Mouse (Mus musculus) heart, postnatal 14 days (tissue): ENCODE data around the gene Gm4763. TPM values are rescaled to one million over a fixed set of nuclear protein-coding genes. Genes with fewer than 3 reads are reported as not detected.
A peak's percentile ranks its signal among the peaks of the same experiment; 100 is the strongest.
"Not testable (repeated sequence)": the region's sequence is repeated elsewhere in the genome, so short reads cannot be mapped to it uniquely, and the experiment has no call there.

ENCODE experiments used
- DNase-seq, 2 experiments: peaks; one replicate each; pipeline ENCODE4 v3.0.0; 2021 to 2022
- intact Hi-C: fragments of 180-260 bp; cut with DNase I; formaldehyde crosslinking; loops from one replicate; pipeline ENCODE4 v1.15.1; 2025
- long read RNA-seq, 2 experiments: library from polyadenylated mRNA; stranded (forward); transcript quantifications; one replicate each; pipeline ENCODE4 v2.0.0; 2021
- total RNA-seq, 2 experiments: library from RNA; stranded (reverse); gene quantifications; 2 replicates each; pipeline ENCODE4 v1.2.3; 2021

Gene Gm4763
- not detected for total RNA-seq
- long read RNA-seq, experiment 1: 0 reads
- long read RNA-seq, experiment 2: 0 reads

DNA sequence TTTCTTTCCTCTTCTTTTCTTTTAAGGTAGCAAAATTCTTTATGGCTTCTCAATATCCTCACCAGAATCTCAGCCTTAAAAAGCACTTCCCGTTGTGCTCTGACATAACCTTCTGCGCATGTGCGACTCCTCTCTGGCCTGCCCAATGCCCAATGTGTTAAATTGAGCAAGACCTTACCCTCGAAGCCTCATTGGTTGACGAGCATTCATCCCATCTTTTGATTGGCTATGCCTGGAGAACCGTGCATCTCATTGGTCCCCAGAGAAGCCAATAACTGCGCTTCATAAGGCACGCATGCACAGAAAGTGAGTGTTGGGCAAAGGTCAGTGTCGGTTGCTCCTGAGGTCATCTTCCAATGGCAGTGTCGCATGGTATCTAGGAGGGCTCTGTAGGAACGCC lies at the start of gene Gm4763:
Gene Gm4763 (minus strand): TSS at position 101 of the 400 bp plus-strand sequence.
- DNase-seq, intact Hi-C loops: not testable (repeated sequence)

DNA sequence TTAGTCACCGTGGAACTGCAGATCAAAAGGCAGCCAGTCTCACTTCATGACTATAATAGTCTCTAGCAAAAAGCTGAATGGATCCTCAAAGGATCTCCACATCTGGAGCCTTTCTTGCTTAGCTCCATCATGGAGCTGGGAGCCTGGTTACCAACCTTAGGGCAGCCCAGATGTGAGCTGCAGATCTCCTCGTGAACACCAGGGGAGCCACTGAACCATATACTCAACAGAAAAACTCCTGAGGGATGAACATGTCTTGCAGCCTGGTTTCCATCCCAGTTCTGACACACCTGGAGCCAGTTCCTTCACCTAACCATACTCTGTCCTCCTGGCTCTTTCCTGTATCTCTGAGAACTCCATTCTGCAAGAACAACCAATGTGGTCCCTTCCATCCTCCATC lies 49.4 kb upstream of the Gm4763 start:
- DNase-seq: no peak
- intact Hi-C loops: loop anchor here (5.0 kb wide), 1 partner anchor 761 kb away; the partner anchor contains the start of gene Ceacam2

- intact Hi-C loops: no loop called here
- no peak for DNase-seq
Observed at GRCm38 (mm10) chr7:24773942-24774535, 47.3 kb upstream of the Gm4763 start.

DNA sequence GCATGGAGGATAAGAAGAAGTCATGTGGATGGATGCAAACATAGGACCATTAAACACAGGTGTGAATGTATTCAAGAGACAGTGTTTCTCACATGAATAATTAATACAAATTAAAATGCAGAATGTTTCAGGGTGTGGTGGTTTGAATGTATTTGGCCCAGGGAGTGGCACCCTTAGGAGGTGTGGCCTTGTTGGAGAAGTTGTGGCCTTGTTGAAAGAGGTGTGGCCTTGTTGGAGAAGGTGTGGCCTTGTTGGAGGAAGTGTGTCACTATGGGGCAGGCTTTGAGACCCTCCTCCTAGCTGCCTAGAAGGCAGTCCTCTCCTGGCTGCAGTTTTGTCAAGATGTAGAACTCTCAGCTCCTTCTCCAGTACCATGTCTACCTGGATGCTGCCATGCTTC lies 44.7 kb upstream of the Gm4763 start:
- intact Hi-C loops: no loop called here
- DNase-seq: no peak

DNA sequence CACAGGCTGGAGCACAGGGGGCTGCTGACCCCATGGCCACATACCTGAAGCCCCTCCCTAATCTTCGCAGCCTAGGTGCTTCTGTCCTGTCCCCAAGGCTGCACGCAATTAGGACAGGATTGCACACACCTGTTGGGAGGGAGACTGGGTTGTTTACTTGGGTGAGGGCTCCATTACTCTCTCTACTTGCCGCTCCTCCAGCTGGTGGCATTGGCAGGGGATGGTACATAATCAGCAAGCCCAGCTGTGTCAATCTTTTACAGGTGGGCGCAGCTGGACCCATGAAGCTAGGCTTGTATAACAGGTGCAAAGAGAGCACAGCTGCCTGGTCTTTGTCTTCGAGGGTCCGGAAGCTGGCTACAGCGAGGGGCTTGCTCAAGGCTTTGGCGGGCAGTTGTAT lies 35.9 kb upstream of the Gm4763 start:
- intact Hi-C loops: loop anchor here (10.0 kb wide), 1 partner anchor 62 kb away; no protein-coding TSS in a partner anchor
- DNase-seq: no peak

GRCm38 (mm10) chr7:24761161-24761560 lies 34.5 kb upstream of the Gm4763 start:
- intact Hi-C loops: loop anchor here (10.0 kb wide), 1 partner anchor 64 kb away; no protein-coding TSS in a partner anchor
- no peak for DNase-seq

- DNase-seq: no peak
- intact Hi-C loops: loop anchor here (10.0 kb wide), 1 partner anchor 65 kb away; no protein-coding TSS in a partner anchor
Observed at GRCm38 (mm10) chr7:24760211-24760610, 33.5 kb upstream of the Gm4763 start, which contains the start of gene Cd177. Gene Cd177, minus strand, starts transcription at chr7:24760311.

GRCm38 (mm10) chr7:24758520-24758919 lies 31.8 kb upstream of the Gm4763 start:
- intact Hi-C loops: no loop called here
- no peak for DNase-seq

- no peak for DNase-seq
- intact Hi-C loops: no loop called here
Observed at GRCm38 (mm10) chr7:24753476-24753875, 26.8 kb upstream of the Gm4763 start.

DNA sequence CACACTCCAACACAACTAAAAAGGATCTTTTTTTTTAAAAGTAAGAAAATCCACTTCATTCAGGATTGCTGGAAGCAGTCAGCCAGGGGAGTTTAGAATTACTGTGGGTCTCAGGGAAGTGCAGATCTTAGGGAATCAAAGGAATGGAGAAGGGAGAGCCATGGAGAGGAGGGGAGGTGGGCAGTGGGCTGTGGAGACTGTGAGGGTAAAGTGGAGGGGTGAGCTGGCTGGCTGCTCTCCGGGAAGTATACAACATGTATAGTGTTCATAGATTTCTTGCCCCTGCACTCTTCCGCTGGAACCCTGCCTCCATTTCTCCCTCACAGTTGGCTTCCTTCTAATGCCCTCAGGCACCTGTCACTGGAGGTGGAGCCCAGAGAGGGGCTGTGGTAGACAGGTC lies 24.9 kb upstream of the Gm4763 start:
- DNase-seq: no peak
- intact Hi-C loops: no loop called here

DNA sequence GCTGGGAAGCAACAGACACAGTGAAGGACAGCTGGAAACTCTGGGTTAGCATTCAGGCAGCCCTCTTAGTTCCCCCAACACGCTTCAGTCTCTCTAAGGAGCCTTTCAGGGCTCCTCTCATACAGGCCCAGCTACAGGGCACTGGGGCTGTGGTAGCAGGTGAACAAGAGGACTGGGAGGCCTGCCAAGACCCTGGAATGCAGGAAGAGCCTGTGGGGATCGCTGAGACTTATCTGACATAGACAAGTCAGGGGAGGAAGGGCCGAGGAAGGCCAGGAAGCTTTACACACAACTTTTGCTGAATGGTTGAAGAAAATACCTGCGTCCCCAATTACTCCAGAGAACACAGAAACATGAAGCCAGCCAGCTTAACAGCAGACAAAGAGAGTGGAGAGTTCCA lies 24.0 kb upstream of the Gm4763 start:
- intact Hi-C loops: no loop called here
- no peak for DNase-seq

GRCm38 (mm10) chr7:24735970-24736670 lies 9.4 kb upstream of the Gm4763 start:
- intact Hi-C loops: no loop called here
- DNase-seq: no peak

DNA sequence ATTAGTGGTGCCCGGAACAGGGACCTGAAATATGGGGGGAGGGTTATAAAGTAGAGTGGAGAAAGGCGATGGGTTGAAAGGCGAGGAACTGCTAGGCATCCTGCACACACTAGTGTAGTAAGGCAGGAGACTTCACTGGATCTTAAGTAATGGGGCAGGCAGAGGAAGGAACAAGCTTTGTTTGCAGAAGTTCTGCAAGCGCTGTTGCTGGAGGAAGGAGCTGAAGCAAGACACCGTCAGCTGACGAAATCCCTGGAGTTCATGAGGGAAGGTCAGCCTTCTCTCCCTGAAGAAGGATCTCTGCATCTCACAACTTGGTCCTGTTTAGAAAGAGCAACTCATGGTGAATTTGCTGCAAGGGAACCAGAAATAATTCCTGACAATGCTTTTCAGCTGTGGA lies 11.7 kb downstream of the Gm4763 start:
- intact Hi-C loops: no loop called here
- DNase-seq: no peak

DNA sequence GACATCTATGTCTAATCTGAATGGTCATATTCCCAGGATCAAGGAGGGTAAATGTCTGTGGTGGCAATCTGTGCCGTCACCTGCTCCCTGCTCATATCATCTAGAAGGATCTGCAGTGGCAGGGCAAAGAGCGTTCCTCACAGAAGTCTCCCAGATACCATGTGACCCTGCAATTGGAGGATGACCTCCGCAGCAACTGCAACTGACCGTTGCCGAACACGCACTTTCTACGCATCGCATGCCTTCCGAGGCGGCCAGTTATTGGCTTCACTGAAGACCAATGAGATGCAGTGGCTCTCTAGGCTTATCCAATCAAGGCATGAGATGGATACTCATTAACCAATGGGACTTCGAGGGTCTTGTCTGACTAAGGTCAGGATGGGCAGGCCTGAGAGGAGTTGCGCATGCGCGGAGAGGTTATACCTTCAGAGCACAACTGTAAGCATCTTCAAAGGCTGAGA lies 17.8 kb downstream of the Gm4763 start, which contains the start of gene BC049730:
Gene BC049730 (plus strand): TSS at position 411 of the 461 bp plus-strand sequence.
- no peak for DNase-seq
- intact Hi-C loops: no loop called here

- DNase-seq, intact Hi-C loops: not testable (repeated sequence)
Observed at GRCm38 (mm10) chr7:24702841-24703240, 23.9 kb downstream of the Gm4763 start.

DNA sequence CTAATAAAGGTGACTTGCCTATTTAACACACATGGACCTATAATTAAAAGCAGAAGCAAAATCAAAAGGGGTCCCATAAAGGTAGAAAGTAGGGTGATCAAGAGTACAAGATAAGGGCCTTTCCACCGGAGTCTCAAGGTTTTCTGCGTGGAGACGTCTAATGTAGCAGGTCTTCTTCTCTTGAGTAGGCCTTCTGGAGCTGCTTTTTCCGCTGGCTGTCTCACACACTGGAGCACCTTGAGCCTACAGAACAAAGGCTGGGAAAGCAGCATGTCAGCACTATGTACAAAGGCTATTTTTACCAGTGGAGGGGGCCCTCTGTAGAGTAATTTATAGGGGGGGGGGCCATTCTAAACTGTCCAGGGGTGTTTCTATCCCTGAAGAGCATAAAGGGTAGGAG lies 28.8 kb downstream of the Gm4763 start:
- intact Hi-C loops, DNase-seq: not testable (repeated sequence)

GRCm38 (mm10) chr7:24692693-24693092 lies 34.0 kb downstream of the Gm4763 start:
- DNase-seq, intact Hi-C loops: not testable (repeated sequence)

- DNase-seq, intact Hi-C loops: not testable (repeated sequence)
Observed at GRCm38 (mm10) chr7:24687519-24687918, 39.2 kb downstream of the Gm4763 start.

GRCm38 (mm10) chr7:24684121-24684520 lies 42.6 kb downstream of the Gm4763 start:
- peak in 1 of 2 experiments; percentile 6 for DNase-seq
- intact Hi-C loops: not testable (repeated sequence)

GRCm38 (mm10) chr7:24676575-24676974 lies 50.1 kb downstream of the Gm4763 start, which contains the start of gene Tex101:
Gene Tex101, minus strand, starts transcription at chr7:24676675.
- intact Hi-C loops: no loop called here
- DNase-seq: no peak

- DNase-seq: no peak
- intact Hi-C loops: loop anchor here (2.0 kb wide), 1 partner anchor 49 kb away; no protein-coding TSS in a partner anchor
Observed at GRCm38 (mm10) chr7:24671944-24672439, 54.7 kb downstream of the Gm4763 start.
